Mouse (Mus musculus) embryonic fibroblast, embryonic 13.5 days (primary cell): Measurements from ENCODE around the gene Dnajc25. TPM values are rescaled to one million over a fixed set of nuclear protein-coding genes. Genes with fewer than 3 reads are reported as not detected.

Experiments
- H3K27ac ChIP-seq: 2 replicates; pipeline ENCODE4 v1.5.1; 2012; ENCODE audit warnings: low read length, control low read depth, inconsistent platforms; ENCODE audit not compliant: insufficient read depth
- H3K4me1 ChIP-seq: 2 replicates; pipeline ENCODE4 v1.6.1; 2011; ENCODE audit warnings: low read length; ENCODE audit not compliant: control insufficient read depth, insufficient read depth
- H3K4me3 ChIP-seq: 2 replicates; pipeline ENCODE4 v1.5.1; 2011; ENCODE audit warnings: mild to moderate bottlenecking, control low read depth, low read length; ENCODE audit not compliant: insufficient read depth
- CTCF ChIP-seq: IDR thresholded peaks from 2 replicates; pipeline ENCODE4 v1.5.1; 2011; ENCODE audit warnings: mild to moderate bottlenecking, control low read depth, low read length, moderate library complexity, borderline replicate concordance; ENCODE audit not compliant: insufficient read depth
- POLR2A ChIP-seq: IDR thresholded peaks from 2 replicates; pipeline ENCODE4 v1.6.1; 2011; ENCODE audit warnings: low read depth, mild to moderate bottlenecking, control low read depth, low read length, moderate library complexity
- polyA plus RNA-seq: library from polyadenylated mRNA; stranded (reverse); fragments of >200 nt; gene quantifications from 2 replicates; pipeline ENCODE4 v1.2.4, GENCODE M21; 2011; ENCODE audit warnings: low read depth; ENCODE audit not compliant: missing spikeins, insufficient read length

Dnajc25 gene
- polyA plus RNA-seq, 1 experiment = 30.3 TPM

DNA sequence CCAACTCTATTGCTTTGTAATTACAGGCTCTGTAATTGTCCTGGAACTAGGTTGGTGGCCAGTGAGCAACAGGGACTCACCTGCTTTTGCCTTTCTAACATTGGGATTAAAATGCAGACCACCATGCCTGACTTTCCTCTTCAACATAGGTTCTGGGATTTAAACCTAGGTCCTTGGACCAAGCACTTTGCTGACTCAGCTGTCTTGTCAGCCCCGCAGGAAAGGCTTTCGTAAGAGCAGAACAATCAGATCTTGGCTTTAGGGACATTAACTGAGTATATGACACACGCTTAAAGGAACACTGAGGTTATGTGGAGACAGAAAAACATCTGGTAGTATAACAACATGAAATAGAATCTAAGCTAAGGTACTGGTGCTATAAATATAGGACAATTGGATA lies 63.1 kb downstream of the Dnajc25 start:
- no peak for TF ChIP-seq POLR2A
- TF ChIP-seq CTCF = no peak

DNA sequence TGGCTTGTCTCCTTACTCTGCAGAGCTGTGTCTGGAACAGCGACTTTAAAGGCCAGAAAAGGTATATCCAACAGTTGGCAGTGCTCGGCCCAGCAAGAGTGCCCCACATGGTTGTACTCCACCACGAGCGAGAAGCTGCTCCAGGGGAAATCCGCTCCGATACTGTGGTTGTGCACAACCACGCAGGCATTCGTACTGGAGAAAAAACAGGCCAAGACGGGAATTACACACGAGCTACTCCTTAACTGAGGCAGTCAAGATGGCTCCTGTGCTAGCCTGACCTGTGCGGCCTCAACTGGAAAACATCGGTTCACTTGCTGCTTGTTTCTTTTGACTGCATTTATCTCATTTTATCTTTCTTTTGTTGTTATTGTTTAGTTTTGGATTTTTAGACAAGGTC lies 67.7 kb downstream of the Dnajc25 start:
- Histone ChIP-seq H3K4me3 (no peak overlapping the region), H3K4me1 (no peaks in the 10 kb centered on the region), H3K27ac (no peak overlapping the region)
- TF ChIP-seq CTCF = no peak
- no peak for TF ChIP-seq POLR2A

More for the DNA sequence above, 63.1 kb downstream of the Dnajc25 start:
- H3K27ac ChIP-seq = no peak overlapping the region
- no peaks in the 10 kb centered on the region for H3K4me1 ChIP-seq
- no peak overlapping the region for H3K4me3 ChIP-seq

DNA sequence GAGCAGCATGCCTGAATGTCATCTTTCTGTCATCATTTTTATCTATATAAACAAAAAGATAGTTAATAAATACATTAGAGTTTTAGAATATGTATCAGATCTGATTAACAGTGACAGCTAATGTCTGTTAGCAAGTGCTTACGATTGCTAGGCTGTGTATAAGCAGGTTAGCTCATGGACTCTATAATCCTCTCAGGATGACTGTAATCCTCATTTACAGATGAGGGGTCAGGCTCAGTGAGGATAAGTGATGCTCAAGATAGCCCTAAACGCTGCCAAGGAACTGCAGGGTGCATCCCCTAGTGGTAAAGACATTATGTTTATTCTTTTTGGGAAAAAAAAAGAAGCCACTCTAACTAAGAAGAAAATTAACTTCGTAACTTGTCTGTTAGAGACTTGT lies 74.4 kb downstream of the Dnajc25 start:
- TF ChIP-seq POLR2A = no peak
- no peak overlapping the region for H3K27ac ChIP-seq
- H3K4me1 ChIP-seq = no peaks in the 10 kb centered on the region
- H3K4me3 ChIP-seq = no peak overlapping the region

Other genes starting within 250 kb of the Dnajc25 start
- 0.12 and 0.32 TPM in 2 replicates for gene Olfr267, start 207.3 kb upstream of the Dnajc25 start, polyA plus RNA-seq
- 103 and 129 TPM in 2 replicates for gene Ecpas, start 82.3 kb upstream of the Dnajc25 start, polyA plus RNA-seq
- gene Zkscan16, start 51.4 kb upstream of the Dnajc25 start, polyA plus RNA-seq = 1.1 TPM in 1 of 2 replicates, not detected in the other
- 21.6 and 27.7 TPM in 2 replicates for gene Ptgr1, start 7.9 kb upstream of the Dnajc25 start, polyA plus RNA-seq
- not detected in 2 replicates for gene Gm20503, start 8.1 kb downstream of the Dnajc25 start, polyA plus RNA-seq
- 106 and 124 TPM in 2 replicates for gene Gng10, start 40.0 kb downstream of the Dnajc25 start, polyA plus RNA-seq
- not detected in 2 replicates for gene AI481877, start 143.9 kb downstream of the Dnajc25 start, polyA plus RNA-seq
- 87.0 and 107 TPM in 2 replicates for gene Ugcg, start 194.2 kb downstream of the Dnajc25 start, polyA plus RNA-seq